Mouse (Mus musculus) lung, postnatal 0 days (tissue): Measurements from ENCODE around the gene Cfap77.

ENCODE experiments used
- CTCF ChIP-seq: IDR thresholded peaks from 2 replicates; pipeline ENCODE4 v1.5.1; 2016; ENCODE audit warnings: antibody characterized with exemption, mild to moderate bottlenecking
- EP300 ChIP-seq: IDR thresholded peaks from 2 replicates; pipeline ENCODE4 v1.6.1; 2016; ENCODE audit warnings: antibody characterized with exemption, mild to moderate bottlenecking, control low read depth

DNA sequence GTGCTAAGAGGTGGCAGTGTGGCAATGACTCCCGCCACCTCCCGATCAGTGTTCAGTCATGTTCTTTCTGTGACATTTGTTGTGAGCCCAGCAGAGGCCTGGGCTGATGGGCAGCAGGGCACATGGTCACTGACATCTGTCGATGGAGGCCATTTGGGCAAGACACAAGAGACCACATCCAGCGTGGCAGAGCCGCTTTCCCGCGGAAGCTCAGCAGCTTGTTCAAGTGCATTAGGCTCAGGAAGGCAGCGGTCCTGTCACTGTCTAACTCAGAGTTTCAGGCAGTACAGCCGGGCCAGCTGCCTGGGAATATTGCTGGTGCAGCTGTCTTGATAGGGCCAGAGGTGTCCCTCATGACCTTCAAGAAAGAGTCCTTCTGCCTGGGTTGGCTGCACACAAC lies 100.3 kb downstream of the Cfap77 start:
- TF ChIP-seq CTCF (no peak), EP300 (no peak)
